Mouse (Mus musculus) G1E (cell line): Measurements from ENCODE around the gene Ptpn18. TPM values are rescaled to one million over a fixed set of nuclear protein-coding genes. Genes with fewer than 3 reads are reported as not detected.
"Not testable (repeated sequence)": the region's sequence is repeated elsewhere in the genome, so short reads cannot be mapped to it uniquely, and the experiment has no call there.

Experiments used
- ATAC-seq: 2 replicates; pipeline ENCODE4 v1.8.0; 2016; ENCODE audit warnings: mild to moderate bottlenecking; ENCODE audit not compliant: insufficient number of reproducible peaks, poor library complexity, low FRiP score, severe bottlenecking; ENCODE audit errors: extremely low read depth
- DNase-seq: peaks from one replicate; pipeline ENCODE4 v3.0.0; 2012; ENCODE audit warnings: low spot score
- H3K27me3 ChIP-seq: 2 replicates; pipeline ENCODE4 v1.6.1; 2012; ENCODE audit warnings: mild to moderate bottlenecking, low read length, inconsistent platforms; ENCODE audit not compliant: insufficient read depth
- H3K36me3 ChIP-seq: replicated peaks from 2 replicates; pipeline ENCODE3; 2012; ENCODE audit warnings: mild to moderate bottlenecking, inconsistent platforms
- H3K4me1 ChIP-seq: 2 replicates; pipeline ENCODE4 v1.6.1; 2012; ENCODE audit warnings: low read depth, low read length, inconsistent platforms, mixed read lengths; ENCODE audit not compliant: insufficient read depth
- H3K4me3 ChIP-seq: 2 replicates; pipeline ENCODE4 v1.5.1; 2012; ENCODE audit warnings: low read depth, mild to moderate bottlenecking, inconsistent platforms, low read length, moderate library complexity, mixed read lengths
- H3K9me3 ChIP-seq: replicated peaks from 2 replicates; pipeline ENCODE4 v1.6.1; 2012; ENCODE audit warnings: inconsistent platforms
- CTCF ChIP-seq: IDR thresholded peaks from 2 replicates; pipeline ENCODE4 v1.5.1; 2012; ENCODE audit warnings: low read depth, low read length, inconsistent platforms, mixed read lengths
- GATA1 ChIP-seq: IDR thresholded peaks from 2 replicates; pipeline ENCODE4 v1.6.1; 2012; ENCODE audit warnings: borderline replicate concordance, low read length, inconsistent platforms, mixed read lengths
- GATA2 ChIP-seq: IDR thresholded peaks from 2 replicates; pipeline ENCODE4 v1.6.1; 2012; ENCODE audit warnings: low read depth, low read length, inconsistent platforms, borderline replicate concordance
- POLR2AphosphoS5 ChIP-seq: IDR thresholded peaks from 2 replicates; pipeline ENCODE4 v1.6.1; 2012; ENCODE audit warnings: low read depth, low read length, inconsistent platforms; ENCODE audit not compliant: insufficient replicate concordance
- TAL1 ChIP-seq: conservative IDR thresholded peaks from 2 replicates; pipeline ENCODE4 v1.6.1; 2012; ENCODE audit warnings: low read depth, low read length, inconsistent platforms, mixed read lengths
- polyA plus RNA-seq: library from polyadenylated mRNA; stranded (reverse); fragments of >175 nt; gene quantifications from 2 replicates; pipeline ENCODE4 v1.2.3, GENCODE M21; 2012
- total RNA-seq, 2 experiments: library from RNA; stranded (forward) in 1 of 2; stranded (reverse) in 1 of 2; fragments of 200-1000 nt in 1 of 2; fragments of >200 nt in 1 of 2; fragmentation: Nextera tagmentation in 1 of 2; gene quantifications; 2 replicates each; pipeline ENCODE4 v1.2.3; 2014 to 2017

Gene Ptpn18
- total and polyA plus RNA-seq, 3 experiments, result 57.9 to 117 (median 104) TPM

- TF ChIP-seq GATA2, result no peak
- DNase-seq, result no peak
- Histone ChIP-seq H3K4me1 (peaks cover 18% of the 10 kb centered on the region), H3K4me3 (no peak overlapping the region), H3K27me3 (peaks cover 15% of the 10 kb centered on the region), H3K9me3 (no peaks in the 10 kb centered on the region), H3K36me3 (no peaks in the 10 kb centered on the region)
- no peak for ATAC-seq
Observed at GRCm38 (mm10) chr1:34507986-34508385, 48.4 kb downstream of the Ptpn18 start.

GRCm38 (mm10) chr1:34510575-34510981 lies 51.0 kb downstream of the Ptpn18 start:
- Histone ChIP-seq H3K36me3 (no peaks in the 10 kb centered on the region), H3K9me3 (no peaks in the 10 kb centered on the region), H3K4me3 (no peak overlapping the region), H3K27me3 (peaks cover 8% of the 10 kb centered on the region; the same call in 1 of the 2 replicates), H3K4me1 (peaks cover 25% of the 10 kb centered on the region)
- DNase-seq (no peak), ATAC-seq (peak; percentile 24; the same call in 1 of the 2 replicates)
- no peak for TF ChIP-seq GATA1
- no peak for TF ChIP-seq GATA2
- no peak for TF ChIP-seq CTCF

GRCm38 (mm10) chr1:34511027-34511426 lies 51.5 kb downstream of the Ptpn18 start:
- ATAC-seq, result no peak
- Histone ChIP-seq H3K27me3 (peaks cover 8% of the 10 kb centered on the region; the same call in 1 of the 2 replicates), H3K36me3 (no peaks in the 10 kb centered on the region), H3K4me3 (no peak overlapping the region), H3K9me3 (no peaks in the 10 kb centered on the region), H3K4me1 (peaks cover 22% of the 10 kb centered on the region)
- TF ChIP-seq GATA1 (no peak), POLR2AphosphoS5 (no peak), GATA2 (no peak), TAL1 (no peak), CTCF (peak; percentile 89)
- peak; percentile 65 for DNase-seq

- H3K36me3 ChIP-seq, result no peaks in the 10 kb centered on the region
- H3K27me3 ChIP-seq, result peaks cover 12% of the 10 kb centered on the region
- no peak for TF ChIP-seq GATA2
- TF ChIP-seq POLR2AphosphoS5, result no peak
- TF ChIP-seq GATA1, result no peak
- TF ChIP-seq CTCF, result no peak
- no peak for TF ChIP-seq TAL1
- no peak overlapping the region for H3K4me3 ChIP-seq
- DNase-seq, result no peak
- no peak for ATAC-seq
- peaks cover 31% of the 10 kb centered on the region for H3K4me1 ChIP-seq
- H3K9me3 ChIP-seq, result no peaks in the 10 kb centered on the region
Observed at GRCm38 (mm10) chr1:34513068-34513467, 53.5 kb downstream of the Ptpn18 start.

- Histone ChIP-seq H3K36me3 (no peaks in the 10 kb centered on the region), H3K4me3 (no peak overlapping the region), H3K27me3 (peaks cover 16% of the 10 kb centered on the region), H3K9me3 (no peaks in the 10 kb centered on the region), H3K4me1 (peaks cover 22% of the 10 kb centered on the region)
- no peak for DNase-seq
- TF ChIP-seq TAL1 (no peak), POLR2AphosphoS5 (no peak), GATA2 (no peak), GATA1 (no peak), CTCF (no peak)
- no peak for ATAC-seq
Observed at GRCm38 (mm10) chr1:34516595-34516994, 57.0 kb downstream of the Ptpn18 start.

- Histone ChIP-seq H3K27me3 (peaks cover 19% of the 10 kb centered on the region), H3K4me1 (peaks cover 22% of the 10 kb centered on the region)
- not testable (repeated sequence) for H3K9me3 ChIP-seq, DNase-seq, H3K36me3 ChIP-seq, H3K4me3 ChIP-seq
- ATAC-seq, result peak; percentile 82
Observed at GRCm38 (mm10) chr1:34517297-34517696, 57.7 kb downstream of the Ptpn18 start.

- H3K36me3 ChIP-seq, ATAC-seq, H3K9me3 ChIP-seq, H3K4me3 ChIP-seq, DNase-seq: not testable (repeated sequence)
- H3K27me3 ChIP-seq, result peaks cover 23% of the 10 kb centered on the region
- H3K4me1 ChIP-seq, result peaks cover 22% of the 10 kb centered on the region
Observed at GRCm38 (mm10) chr1:34517797-34518196, 58.2 kb downstream of the Ptpn18 start.
